Mouse (Mus musculus) liver, embryonic 14.5 days (tissue): ENCODE measurements around the gene Pou2f2.

Source experiments
- CTCF ChIP-seq: IDR thresholded peaks from 2 replicates; pipeline ENCODE4 v1.5.1; 2016; ENCODE audit warnings: antibody characterized with exemption, low read depth, control low read depth
- EP300 ChIP-seq: IDR thresholded peaks from 2 replicates; pipeline ENCODE4 v1.6.1; 2016; ENCODE audit warnings: antibody characterized with exemption, low read depth

DNA sequence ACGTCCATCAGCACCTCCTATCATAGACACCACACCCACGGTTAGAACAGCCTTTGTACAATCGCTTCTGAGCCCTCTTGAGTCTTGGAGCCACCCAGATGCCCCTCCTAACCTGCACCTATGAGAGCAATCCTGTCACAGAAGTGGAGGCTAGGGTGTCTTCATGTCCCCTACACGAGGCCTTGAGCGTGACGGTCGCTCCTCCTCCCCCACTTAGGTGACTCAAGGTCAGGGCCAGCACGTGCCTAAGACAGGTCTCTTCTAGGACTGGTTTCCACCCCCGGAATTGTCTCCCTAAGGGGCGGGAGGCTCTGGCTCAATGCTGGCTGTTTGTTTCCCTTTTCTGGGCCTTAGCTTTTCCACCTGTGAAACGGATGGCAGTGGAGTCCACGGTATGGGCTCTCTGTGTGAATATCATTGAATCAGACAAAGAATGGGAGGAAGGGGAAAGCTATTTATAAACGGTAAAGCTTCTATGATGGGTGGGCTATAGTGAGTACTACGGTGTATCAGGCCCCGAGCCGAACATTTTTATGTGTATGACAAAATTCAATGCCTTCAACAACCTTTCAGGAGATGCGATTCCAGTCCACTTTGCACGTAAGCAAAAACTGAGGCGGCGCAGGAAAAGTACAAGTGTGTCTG is 41.1 kb upstream of the Pou2f2 start, which contains the start of gene Dedd2:
- TF ChIP-seq CTCF (no peak), EP300 (no peak)
